Mouse (Mus musculus): ENCODE results near the gene Snx1. TPM values are rescaled to one million over a fixed set of nuclear protein-coding genes. Genes with fewer than 3 reads are reported as not detected.

Gene Snx1
- total RNA-seq, 2 experiments from 2014 or later = 27.6 to 30.4 TPM

GRCm38 (mm10) chr9:66131466-66131865 is 5.1 kb upstream of the Snx1 start:
- DNase-seq (ENCODE audit: low spot score) = no peak
- intact Hi-C loops (cut with DNase I) = no loop called here

- no peak for DNase-seq (ENCODE audit: low spot score)
- intact Hi-C loops (cut with DNase I) = no loop called here
Observed at GRCm38 (mm10) chr9:66127884-66128283, 1.5 kb upstream of the Snx1 start.

- intact Hi-C loops (cut with DNase I) = no loop called here
- DNase-seq (ENCODE audit: low spot score) = no peak
Observed at GRCm38 (mm10) chr9:66127193-66127546, 783 bp upstream of the Snx1 start.

GRCm38 (mm10) chr9:66125543-66126455 is 588 bp downstream of the Snx1 start:
- DNase-seq (ENCODE audit: low spot score) = no peak
- intact Hi-C loops (cut with DNase I) = no loop called here

- DNase-seq (ENCODE audit: low spot score) = peak; percentile 97
- intact Hi-C loops (cut with DNase I) = loop anchor here (5.0 kb wide), 1 partner anchor 63 kb away; the partner anchor contains the start of gene Ppib
Observed at GRCm38 (mm10) chr9:66124681-66125542, 1.5 kb downstream of the Snx1 start.

- intact Hi-C loops (cut with DNase I) = loop anchor here (5.0 kb wide), 1 partner anchor 62 kb away; the partner anchor contains the start of gene Ppib
- DNase-seq (ENCODE audit: low spot score) = peak; percentile 6
Observed at GRCm38 (mm10) chr9:66124111-66124531, 2.3 kb downstream of the Snx1 start.

- DNase-seq (ENCODE audit: low spot score) = no peak
- intact Hi-C loops (cut with DNase I) = loop anchor here (5.0 kb wide), 1 partner anchor 61 kb away; the partner anchor contains the start of gene Ppib
Observed at GRCm38 (mm10) chr9:66123648-66124047, 2.7 kb downstream of the Snx1 start.

- intact Hi-C loops (cut with DNase I) = loop anchor here (5.0 kb wide), 1 partner anchor 59 kb away; the partner anchor contains the start of gene Ppib
- no peak for DNase-seq (ENCODE audit: low spot score)
Observed at GRCm38 (mm10) chr9:66121421-66121820, 5.0 kb downstream of the Snx1 start.

GRCm38 (mm10) chr9:66120945-66121344 is 5.4 kb downstream of the Snx1 start:
- DNase-seq (ENCODE audit: low spot score) = no peak
- intact Hi-C loops (cut with DNase I) = loop anchor here (5.0 kb wide), 1 partner anchor 59 kb away; the partner anchor contains the start of gene Ppib

- intact Hi-C loops (cut with DNase I) = loop anchor here (5.0 kb wide), 1 partner anchor 58 kb away; the partner anchor contains the start of gene Ppib
- no peak for DNase-seq (ENCODE audit: low spot score)
Observed at GRCm38 (mm10) chr9:66120106-66120505, 6.3 kb downstream of the Snx1 start.

GRCm38 (mm10) chr9:66119498-66119897 is 6.9 kb downstream of the Snx1 start:
- intact Hi-C loops (cut with DNase I) = no loop called here

GRCm38 (mm10) chr9:66116890-66117289 is 9.5 kb downstream of the Snx1 start:
- intact Hi-C loops (cut with DNase I) = no loop called here
- peak; percentile 28 for DNase-seq (ENCODE audit: low spot score)

More at GRCm38 (mm10) chr9:66119498-66119897, 6.9 kb downstream of the Snx1 start:
- no peak for DNase-seq (ENCODE audit: low spot score)

GRCm38 (mm10) chr9:66114341-66114740 is 12.0 kb downstream of the Snx1 start:
- intact Hi-C loops (cut with DNase I) = no loop called here
- DNase-seq (ENCODE audit: low spot score) = no peak

GRCm38 (mm10) chr9:66110611-66111379 is 15.6 kb downstream of the Snx1 start:
- intact Hi-C loops (cut with DNase I) = no loop called here
- no peak for DNase-seq (ENCODE audit: low spot score)

GRCm38 (mm10) chr9:66110126-66110525 is 16.3 kb downstream of the Snx1 start:
- intact Hi-C loops (cut with DNase I) = no loop called here
- no peak for DNase-seq (ENCODE audit: low spot score)

- no peak for DNase-seq (ENCODE audit: low spot score)
- intact Hi-C loops (cut with DNase I) = no loop called here
Observed at GRCm38 (mm10) chr9:66109574-66109973, 16.8 kb downstream of the Snx1 start.

- intact Hi-C loops (cut with DNase I) = no loop called here
- no peak for DNase-seq (ENCODE audit: low spot score)
Observed at GRCm38 (mm10) chr9:66105168-66105567, 21.2 kb downstream of the Snx1 start.

GRCm38 (mm10) chr9:66104601-66105000 is 21.8 kb downstream of the Snx1 start:
- DNase-seq (ENCODE audit: low spot score) = no peak
- intact Hi-C loops (cut with DNase I) = no loop called here

- intact Hi-C loops (cut with DNase I) = no loop called here
- DNase-seq (ENCODE audit: low spot score) = no peak
Observed at GRCm38 (mm10) chr9:66102668-66103067, 23.7 kb downstream of the Snx1 start.

- DNase-seq (ENCODE audit: low spot score) = no peak
- intact Hi-C loops (cut with DNase I) = no loop called here
Observed at GRCm38 (mm10) chr9:66101577-66101976, 24.8 kb downstream of the Snx1 start.

Measured in heart, postnatal 25 days (tissue).